Mouse (Mus musculus) activated CD4-positive, CD25-positive, alpha-beta regulatory T cell, adult 9 weeks (primary cell): ENCODE data around the gene Cdh6. TPM values are rescaled to one million over a fixed set of nuclear protein-coding genes. Genes with fewer than 3 reads are reported as not detected.

Experiments
- polyA plus RNA-seq: library from polyadenylated mRNA; unstranded; fragments of 100-300 nt; shearing (Covaris generic); gene quantifications from one replicate; pipeline ENCODE4 v1.2.1, GENCODE M21; 2017

The Cdh6 gene
- polyA plus RNA-seq: not detected

DNA sequence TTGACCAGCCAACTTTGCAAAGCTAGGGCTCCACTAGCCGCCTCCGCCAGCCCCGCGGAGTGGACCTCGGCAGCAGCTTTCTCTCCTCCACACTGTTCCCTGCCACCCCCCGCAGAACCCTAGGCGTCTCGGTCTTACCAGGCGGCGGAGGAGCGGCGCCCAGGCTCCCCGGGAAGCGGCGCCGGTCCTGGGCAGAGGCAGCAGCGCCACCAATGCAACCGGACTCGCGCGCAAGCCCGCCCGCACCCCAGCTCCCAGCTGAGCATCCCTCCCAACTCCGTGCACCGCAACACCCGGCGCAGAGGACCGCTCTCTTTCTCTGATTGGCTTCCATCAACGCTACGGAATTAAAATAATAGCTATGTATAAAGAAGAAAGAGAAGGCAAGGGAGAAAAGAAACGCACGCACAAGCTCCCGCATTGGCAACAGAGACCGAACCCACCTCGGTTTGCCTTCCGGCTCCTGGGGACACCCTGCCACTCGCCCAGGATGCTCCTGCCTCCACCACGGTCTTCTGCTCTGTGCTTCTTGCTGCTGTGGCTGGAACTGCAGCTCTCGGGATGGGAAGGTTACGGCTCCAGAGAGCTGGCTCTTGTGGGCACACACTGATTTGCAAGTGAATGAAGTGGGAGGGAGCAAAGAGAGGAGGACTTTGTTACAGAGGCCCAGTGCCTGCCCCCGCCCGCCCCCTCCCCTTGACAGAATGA, at the start of gene Cdh6:
Gene Cdh6, minus strand, starts transcription at position 605 of the 708 bp plus-strand sequence.

